Mouse (Mus musculus) spleen, postnatal 14 days (tissue): ENCODE results near the gene Sh3d19.

Experiments
- DNase-seq, 2 experiments: peaks; one replicate each; pipeline ENCODE4 v3.0.0; 2021 to 2022; ENCODE audit warnings: low spot score in 2 of 2

Gene Sh3d19

DNA sequence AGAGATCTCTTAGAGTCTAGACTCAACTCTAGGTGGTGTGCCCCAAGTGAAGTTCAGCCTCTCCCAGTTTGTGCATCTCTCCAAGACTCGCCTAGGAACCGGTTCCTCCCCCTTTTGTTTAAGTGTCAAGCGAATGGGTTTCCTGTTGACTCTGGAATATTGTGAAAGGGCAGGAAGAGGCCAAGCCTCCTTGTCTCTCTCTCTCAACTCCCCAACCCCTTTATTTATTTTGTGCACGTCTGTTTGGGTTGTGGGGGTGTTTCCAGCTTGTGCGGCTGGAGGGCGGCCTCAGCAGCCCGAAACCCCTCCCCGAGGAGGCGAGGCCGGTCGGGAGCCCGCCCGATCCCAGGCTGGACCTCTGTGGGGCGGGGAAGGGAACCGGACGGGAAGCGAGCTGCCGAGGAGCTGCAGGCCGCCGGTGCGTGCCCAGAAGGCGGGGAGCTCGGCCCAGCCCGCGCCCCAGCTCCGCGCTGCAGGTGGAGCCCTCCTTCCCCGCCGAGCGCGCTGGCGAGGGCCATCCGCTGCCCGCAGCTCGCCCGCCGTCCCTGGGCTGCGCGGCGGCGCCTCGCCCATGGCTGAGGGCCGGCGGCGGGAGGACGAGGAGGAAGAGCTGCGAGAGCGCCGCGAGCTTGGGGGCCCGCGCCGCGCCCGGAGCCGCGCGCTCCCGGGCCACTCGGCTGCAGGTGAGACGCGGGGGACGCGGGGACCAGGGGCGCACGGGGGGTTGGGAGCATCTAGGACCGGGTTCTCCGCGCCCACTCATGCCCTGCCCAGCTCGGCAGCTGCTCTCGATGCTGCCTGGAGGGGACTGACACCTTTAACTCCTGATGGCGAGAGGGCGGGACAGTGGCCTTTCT lies at the start of gene Sh3d19:
Sh3d19 (plus strand) TSS at position 368 of the 857 bp plus-strand sequence.
- peak in 1 of 2 experiments; percentile 11 for DNase-seq

- no peak for DNase-seq
These were observed 48.6 kb upstream of the Sh3d19 start for GRCm38 (mm10) chr3:85922331-85922730.

DNA sequence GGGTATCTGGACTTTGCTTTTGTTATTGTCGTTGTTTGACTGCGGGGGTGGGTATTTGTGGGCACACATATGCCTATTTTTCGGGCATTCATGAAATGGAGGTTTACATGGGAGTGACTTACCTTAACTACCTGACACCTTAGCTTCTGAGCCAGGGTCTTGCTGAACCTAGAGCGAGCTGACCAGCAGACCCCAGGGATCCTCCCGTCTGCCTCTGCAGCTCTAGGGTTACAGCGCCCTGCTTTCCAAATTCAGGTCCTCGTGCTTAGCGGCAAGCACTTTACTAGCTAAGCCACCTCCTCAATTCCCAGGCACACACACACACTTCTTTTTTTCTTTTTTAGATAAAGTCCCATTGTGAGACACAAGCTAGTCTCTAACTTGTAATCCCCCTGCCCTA lies 47.6 kb upstream of the Sh3d19 start:
- no peak for DNase-seq

DNA sequence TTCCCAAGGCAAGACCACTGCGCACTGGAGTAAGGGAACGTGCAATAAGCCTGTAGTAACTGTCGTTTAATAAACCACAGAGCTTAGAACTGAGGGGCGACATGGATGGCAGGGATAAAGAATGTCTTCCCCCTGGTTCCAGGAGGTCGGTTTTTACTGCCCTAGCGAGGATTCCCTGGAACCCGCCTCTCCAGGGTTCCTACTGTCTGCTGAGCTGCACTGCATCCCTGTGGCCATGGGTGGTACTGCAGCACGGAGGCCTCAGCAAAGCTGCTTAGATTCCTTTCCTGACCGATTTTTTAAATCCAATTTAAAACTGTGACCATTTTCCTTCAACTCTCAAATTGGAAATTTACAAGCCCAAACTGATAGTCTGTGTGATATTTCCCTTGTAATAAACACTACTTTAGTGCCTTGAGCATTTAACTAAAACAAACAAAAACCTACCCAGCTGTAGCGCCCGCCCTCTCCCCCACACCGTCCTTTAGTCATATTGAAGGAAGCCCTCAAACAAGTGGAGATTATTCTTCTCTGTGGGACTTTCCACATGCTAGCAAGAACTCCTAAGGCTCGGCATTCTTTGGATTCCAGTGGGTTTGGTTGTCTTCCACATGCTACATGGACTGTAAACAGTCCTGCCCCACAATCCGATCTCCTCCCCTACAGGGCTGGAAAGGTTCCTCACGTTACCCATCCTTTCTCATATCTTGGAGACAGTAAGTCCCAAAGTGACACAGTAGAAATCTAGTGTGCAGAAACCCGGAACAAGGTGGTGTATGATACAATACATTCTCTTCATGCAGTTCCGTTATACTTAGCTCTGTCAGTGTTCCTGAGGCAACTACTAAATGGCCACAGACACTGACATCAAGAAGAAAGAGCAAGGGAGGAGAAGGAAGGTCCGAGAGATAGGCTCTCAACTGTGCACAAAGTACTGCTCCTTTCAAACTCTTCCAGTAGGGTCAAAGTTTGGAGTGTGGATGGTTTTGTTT lies 46.7 kb upstream of the Sh3d19 start:
- DNase-seq, result peak; percentile 26 to 44

DNA sequence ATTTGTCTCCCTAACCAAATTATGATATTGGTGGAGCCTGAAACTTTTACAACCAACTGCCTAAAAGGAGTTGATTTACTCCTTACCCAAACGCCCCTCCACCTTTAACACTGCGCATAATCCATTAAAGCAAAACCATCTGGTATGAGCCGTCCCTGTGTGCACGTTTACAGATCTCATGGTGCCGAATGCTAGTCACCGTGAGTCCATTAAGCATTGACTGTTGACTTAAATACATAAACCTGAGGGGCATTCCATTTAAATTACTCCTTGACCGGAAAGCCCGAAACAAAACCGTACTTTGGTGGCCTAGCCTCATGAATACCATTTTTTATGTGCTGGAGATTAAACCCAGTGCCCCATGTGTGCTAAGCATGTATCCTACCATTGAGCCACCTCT lies 43.6 kb upstream of the Sh3d19 start:
- no peak for DNase-seq

- DNase-seq, result no peak
These were observed 42.7 kb upstream of the Sh3d19 start for GRCm38 (mm10) chr3:85928140-85928611.

DNA sequence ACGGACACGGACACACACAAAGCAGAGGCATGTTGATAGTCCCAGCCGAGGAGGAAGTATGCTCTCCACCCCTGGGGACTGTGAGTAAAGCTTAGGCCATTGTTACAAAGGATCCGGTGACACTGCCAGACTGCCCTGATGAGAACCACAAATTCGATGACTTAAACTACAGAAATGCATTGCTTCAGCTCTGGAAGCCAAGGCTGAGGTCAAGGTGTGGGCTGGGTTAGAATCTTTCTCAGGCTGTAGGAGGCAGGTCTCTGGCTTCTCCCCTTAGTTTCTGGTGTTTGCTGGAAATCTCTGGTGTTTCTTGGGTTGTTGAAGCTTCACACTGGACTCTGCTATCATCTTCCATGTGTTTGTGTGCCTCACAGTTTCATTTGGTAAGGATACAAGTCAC lies 41.2 kb upstream of the Sh3d19 start:
- no peak for DNase-seq

GRCm38 (mm10) chr3:85930671-85931255 lies 40.1 kb upstream of the Sh3d19 start:
- DNase-seq, result no peak

DNA sequence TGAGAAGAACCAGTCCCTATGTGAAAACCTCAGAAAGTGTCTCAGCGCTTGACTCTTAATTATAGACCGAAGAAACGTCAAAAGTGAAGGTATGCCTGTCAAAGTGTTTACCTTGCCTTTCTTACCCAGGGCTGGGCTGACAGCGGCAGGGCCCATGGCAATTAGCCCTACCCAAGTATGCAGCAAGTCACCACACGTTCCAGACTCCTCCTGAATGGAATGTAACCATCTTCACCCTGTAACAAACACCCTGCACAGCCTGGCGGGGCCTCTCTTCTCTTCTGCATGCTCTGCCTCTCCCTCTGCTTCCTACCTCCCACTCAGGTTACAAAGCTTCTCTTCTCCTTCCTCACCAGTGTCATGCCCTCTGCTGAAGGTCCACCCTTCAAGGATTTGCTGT lies 39.0 kb upstream of the Sh3d19 start:
- no peak for DNase-seq

GRCm38 (mm10) chr3:85933586-85933985 lies 37.3 kb upstream of the Sh3d19 start:
- DNase-seq, result no peak

- no peak for DNase-seq
These were observed 20.0 kb upstream of the Sh3d19 start for GRCm38 (mm10) chr3:85950914-85951313.

DNA sequence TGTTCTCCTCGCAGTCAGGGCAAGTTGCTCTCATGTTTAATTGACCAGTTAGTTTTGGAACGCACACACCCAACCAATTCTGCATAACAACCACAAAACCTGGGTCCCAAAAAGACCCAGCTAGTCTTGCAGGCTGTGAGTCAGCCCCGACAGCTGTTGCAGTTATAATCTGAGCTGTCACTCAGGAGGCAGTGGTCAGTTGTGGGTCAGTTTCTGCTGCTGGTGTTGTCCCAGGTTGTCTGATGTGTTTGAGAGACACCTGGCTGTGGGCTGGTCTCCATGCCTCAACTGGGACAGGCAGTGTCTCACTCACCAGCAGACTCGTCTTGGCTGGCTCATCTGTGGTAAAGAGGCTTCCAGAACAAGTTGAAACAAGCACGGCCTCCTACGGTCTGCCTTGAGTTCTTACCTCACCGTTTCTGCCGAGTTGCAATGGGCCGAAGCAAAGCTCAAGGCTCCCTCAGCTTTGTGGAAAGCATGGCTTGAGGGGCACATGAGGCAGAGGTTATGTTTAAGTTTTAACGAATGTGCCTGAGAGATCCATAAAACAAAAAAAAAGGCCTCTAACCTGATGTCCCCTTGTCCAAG lies 18.1 kb upstream of the Sh3d19 start:
- no peak for DNase-seq

GRCm38 (mm10) chr3:85955269-85955668 lies 15.6 kb upstream of the Sh3d19 start:
- DNase-seq, result no peak

- no peak for DNase-seq
These were observed 15.2 kb upstream of the Sh3d19 start for GRCm38 (mm10) chr3:85955704-85956103.

- no peak for DNase-seq
These were observed 11.2 kb upstream of the Sh3d19 start for GRCm38 (mm10) chr3:85959669-85960068.

DNA sequence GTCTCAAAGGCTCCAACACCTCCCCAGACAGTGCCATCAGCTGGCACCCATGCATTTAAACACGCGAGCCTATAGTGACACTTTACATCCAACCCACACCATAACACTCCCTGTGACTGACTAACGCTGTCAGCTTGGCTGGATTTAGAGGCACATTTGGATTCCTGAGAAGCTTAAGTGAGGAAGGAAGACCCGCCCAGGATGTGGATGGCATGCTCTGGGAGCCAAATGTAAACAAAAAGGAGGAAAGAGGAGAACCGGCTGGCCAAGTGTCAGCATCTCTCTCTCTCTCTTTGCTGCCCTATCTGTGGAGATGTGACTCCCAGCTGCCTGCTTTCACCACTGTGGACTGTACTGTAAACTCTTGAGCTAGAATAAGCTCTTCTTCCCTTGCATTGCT lies 9.8 kb upstream of the Sh3d19 start:
- DNase-seq, result no peak

DNA sequence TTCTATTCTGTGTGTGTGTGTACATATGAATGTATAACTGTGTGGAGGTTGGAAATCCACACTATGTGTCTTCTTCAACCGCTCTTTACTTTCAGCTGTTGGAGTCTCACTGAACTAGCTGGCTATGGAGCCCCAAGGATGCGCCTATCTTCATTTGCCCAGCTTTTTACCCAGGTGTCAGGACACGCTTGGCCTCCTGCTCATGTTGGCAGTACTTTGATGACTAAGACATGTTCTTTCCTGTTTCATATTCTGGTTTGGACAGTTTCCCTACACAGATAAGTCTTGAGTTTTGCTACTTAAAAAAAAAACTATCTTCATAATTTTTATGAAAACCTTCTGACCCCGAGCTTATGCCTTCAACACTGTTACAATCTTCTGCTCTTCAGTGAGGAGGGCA lies 5.4 kb upstream of the Sh3d19 start:
- no peak for DNase-seq

DNA sequence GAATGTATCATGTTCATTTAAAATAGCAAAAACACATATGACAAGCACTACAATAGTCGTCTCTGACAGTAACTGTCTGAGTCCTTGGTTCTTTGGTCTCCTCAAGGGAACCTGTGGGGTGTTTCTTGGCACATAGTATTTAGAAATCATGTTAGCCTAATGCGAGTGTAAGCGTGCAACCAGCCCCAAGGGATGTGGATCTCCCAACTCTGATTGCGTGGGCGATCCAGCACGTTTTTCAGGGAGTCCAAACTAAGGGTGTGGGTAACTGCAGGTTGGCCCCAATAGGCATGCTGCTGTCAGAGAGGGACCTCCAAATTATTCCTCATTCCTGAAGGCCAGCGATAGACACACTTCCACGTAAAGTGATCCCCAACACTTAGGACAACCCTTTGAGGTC lies 1.9 kb upstream of the Sh3d19 start:
- DNase-seq, result no peak

DNA sequence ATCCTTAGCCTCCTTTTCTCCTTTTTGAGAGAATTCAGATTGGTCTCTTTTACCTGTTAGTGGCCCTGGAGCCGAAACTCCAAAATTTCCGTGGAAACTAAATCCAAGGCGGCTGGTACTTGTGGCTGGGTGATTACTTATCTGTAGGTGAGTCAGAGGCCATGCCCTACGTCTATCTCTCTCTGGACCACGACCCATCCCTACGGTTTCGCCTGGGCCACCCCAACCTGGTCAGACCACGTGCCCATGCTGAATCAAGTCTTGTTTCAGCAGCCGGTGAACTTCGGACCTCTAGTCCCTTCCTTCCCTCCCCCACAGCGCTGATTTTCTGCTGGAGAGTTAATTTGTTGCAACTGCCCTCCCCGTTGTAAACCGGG lies 678 bp downstream of the Sh3d19 start:
- no peak for DNase-seq

DNA sequence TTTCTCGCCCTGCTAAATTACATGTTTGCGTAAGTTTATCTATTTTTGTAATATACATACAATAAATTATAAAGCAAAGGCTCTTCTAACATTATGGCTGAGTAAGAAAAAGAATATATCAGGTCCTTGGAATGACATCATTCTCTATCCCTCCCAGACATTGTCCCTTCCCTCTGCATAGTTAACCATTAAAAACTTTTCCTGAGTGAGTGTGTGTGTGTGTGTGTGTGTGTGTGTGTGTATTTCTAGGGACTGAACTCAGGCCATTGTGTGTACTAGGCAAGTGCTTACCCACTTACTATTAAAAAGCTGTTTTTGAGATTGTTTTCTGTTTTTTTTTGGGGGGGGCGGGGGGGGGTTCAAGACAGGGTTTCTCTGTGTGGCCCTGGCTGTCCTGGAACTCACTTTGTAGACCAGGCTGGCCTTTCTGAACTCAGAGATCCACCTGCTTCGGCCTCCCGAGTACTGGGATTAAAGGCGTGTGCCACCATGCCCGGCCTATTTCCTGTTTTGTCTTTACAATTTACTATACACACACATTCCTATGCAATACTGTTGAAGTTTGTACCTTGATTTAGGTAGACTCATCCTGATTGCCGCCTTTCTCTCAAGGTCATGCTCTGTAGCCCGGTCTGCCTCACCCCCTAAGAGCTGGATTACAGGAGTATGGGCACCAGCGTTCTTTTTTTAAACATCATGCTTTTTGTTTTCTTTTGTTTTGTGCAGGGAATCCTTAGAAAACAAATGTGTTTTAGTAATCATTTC lies 2.6 kb downstream of the Sh3d19 start:
- no peak for DNase-seq

DNA sequence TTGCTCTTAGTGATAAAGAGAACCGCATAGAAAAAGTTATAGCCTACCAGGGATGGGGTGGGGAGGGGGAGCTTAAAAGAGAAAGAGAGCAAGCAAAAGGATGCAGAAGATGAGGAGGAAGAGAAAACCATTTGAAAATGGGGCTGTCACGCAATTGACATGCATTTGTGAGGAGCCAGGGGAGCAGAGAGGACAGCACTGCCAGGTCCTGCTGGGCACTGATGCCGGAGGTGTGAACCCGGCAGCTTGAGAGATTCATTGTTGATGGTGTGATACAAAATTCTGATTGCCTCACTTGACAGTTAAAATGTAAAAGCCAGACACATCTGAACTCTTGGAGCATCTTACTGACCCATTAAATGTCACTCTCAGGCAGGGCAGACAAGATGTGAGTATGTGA lies 3.5 kb downstream of the Sh3d19 start:
- DNase-seq, result no peak
